Mouse (Mus musculus): Measurements from ENCODE around the gene Pik3r2. TPM values are rescaled to one million over a fixed set of nuclear protein-coding genes. Genes with fewer than 3 reads are reported as not detected.
A peak's percentile ranks its signal among the peaks of the same experiment; 100 is the strongest.

Pik3r2 gene
- polyA plus RNA-seq, 1 experiment from 2014 or later: 110 TPM

- ChIA-PET POLR2A (no interaction called here), CTCF (no interaction called here)
- no peaks in the 10 kb centered on the region for H3K27me3 ChIP-seq
- no peak for TF ChIP-seq CTCF (IDR thresholded peaks at IDR 0.05)
- DNase-seq (ENCODE audit: low read depth, low spot score): no peak
- in situ Hi-C loops (cut with MboI; ENCODE audit: low pct_unique_long_range_greater_than_20kb): no loop called here
- ATAC-seq: no peak
Observed at GRCm38 (mm10) chr8:70810962-70811680, 34.6 kb upstream of the Pik3r2 start.

DNA sequence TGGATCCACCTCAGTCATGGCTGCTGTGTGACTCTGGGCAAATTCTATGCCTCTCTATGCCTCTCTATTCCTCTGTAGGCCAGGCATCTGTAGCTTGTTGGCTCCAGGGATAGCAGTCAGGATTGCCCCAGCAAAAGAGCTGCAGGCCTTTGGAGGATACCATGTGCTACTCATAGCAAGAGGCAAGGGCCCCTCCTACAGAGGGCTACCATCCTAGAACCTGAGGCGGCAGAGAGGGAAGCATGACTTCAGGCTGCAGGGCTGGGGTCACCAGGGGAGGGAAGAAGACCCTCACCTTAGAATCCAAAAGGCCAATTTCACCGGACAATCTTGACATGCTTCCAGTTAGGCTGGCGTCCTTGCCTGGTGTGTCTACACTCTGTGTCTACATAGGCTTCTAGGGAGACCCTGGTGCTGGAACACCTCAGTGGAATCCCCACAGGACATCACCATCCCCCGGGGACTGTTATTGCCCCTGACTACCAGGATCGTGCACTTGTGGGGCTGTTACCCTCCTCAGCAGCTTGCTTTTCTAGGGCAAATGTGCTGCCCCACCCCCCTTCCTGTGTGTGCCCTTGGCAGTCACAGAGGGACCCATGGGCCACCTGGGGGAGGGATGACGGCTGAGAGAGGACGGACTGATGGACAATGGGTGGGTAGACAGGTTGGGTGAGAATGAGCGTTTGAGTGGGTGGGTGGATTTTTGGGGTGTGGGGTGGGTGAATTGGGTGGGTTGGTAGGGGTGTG lies 32.6 kb upstream of the Pik3r2 start:
- DNase-seq (ENCODE audit: low read depth, low spot score): no peak
- in situ Hi-C loops (cut with MboI; ENCODE audit: low pct_unique_long_range_greater_than_20kb): no loop called here
- ATAC-seq: no peak
- H3K27me3 ChIP-seq: no peaks in the 10 kb centered on the region
- ChIA-PET CTCF (interaction anchor here (1.0 to 1.2 kb wide), 2 partner anchors 9 to 35 kb away, joined by 3 to 5 read pairs; no protein-coding TSS in a partner anchor), POLR2A (no interaction called here)
- no peak for TF ChIP-seq CTCF (IDR thresholded peaks at IDR 0.05)

GRCm38 (mm10) chr8:70808239-70808638 lies 31.7 kb upstream of the Pik3r2 start, which contains the start of gene Il12rb1:
TSS of gene Il12rb1 (plus strand) at chr8:70808449.
- CTCF ChIA-PET: interaction anchor here (1.0 to 1.2 kb wide), 2 partner anchors 8 to 36 kb away, joined by 3 to 5 read pairs; no protein-coding TSS in a partner anchor
- in situ Hi-C loops (cut with MboI; ENCODE audit: low pct_unique_long_range_greater_than_20kb): no loop called here
- POLR2A ChIA-PET: no interaction called here
- no peak for ATAC-seq
- no peak for DNase-seq (ENCODE audit: low read depth, low spot score)
- no peak for TF ChIP-seq CTCF (IDR thresholded peaks at IDR 0.05)
- no peaks in the 10 kb centered on the region for H3K27me3 ChIP-seq

DNA sequence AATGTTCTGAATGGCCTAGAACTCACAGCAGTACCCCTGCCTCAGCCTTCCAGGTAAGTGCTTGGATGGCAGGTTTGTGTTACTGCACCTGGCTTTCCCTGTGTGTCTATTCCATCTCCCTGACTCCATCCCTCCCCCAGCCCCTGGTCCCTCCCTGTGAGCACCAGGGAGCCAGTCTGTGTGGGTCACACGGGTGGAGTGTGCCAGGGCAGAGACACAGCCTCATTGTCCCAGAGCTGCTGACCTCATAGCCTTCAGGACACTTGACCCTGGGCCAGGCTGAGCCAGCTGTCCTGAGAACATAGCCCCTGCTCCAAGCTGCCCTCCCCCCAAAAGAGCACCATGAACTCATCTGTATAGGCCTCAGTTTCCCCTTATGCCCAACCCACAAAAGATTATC lies 30.8 kb upstream of the Pik3r2 start:
- in situ Hi-C loops (cut with MboI; ENCODE audit: low pct_unique_long_range_greater_than_20kb): no loop called here
- POLR2A ChIA-PET: no interaction called here
- no peak for TF ChIP-seq CTCF (IDR thresholded peaks at IDR 0.05)
- ATAC-seq: no peak
- no peaks in the 10 kb centered on the region for H3K27me3 ChIP-seq
- CTCF ChIA-PET: no interaction called here
- no peak for DNase-seq (ENCODE audit: low read depth, low spot score)

- in situ Hi-C loops (cut with MboI; ENCODE audit: low pct_unique_long_range_greater_than_20kb): no loop called here
- no peak for ATAC-seq
- POLR2A ChIA-PET: no interaction called here
- no peaks in the 10 kb centered on the region for H3K27me3 ChIP-seq
- DNase-seq (ENCODE audit: low read depth, low spot score): no peak
- CTCF ChIA-PET: interaction anchor here (1.9 kb wide), 1 partner anchor 15 kb away, joined by 7 read pairs; no protein-coding TSS in a partner anchor
- TF ChIP-seq CTCF (IDR thresholded peaks at IDR 0.05): no peak
Observed at GRCm38 (mm10) chr8:70806541-70806940, 30.0 kb upstream of the Pik3r2 start.

GRCm38 (mm10) chr8:70804481-70805206 lies 28.1 kb upstream of the Pik3r2 start, which contains the start of gene Mast3:
TSS of gene Mast3 (minus strand) at chr8:70805054.
- in situ Hi-C loops (cut with MboI; ENCODE audit: low pct_unique_long_range_greater_than_20kb): no loop called here
- no peak for TF ChIP-seq CTCF (IDR thresholded peaks at IDR 0.05)
- CTCF ChIA-PET: interaction anchor here (1.2 to 1.9 kb wide), 3 partner anchors 14 to 35 kb away, joined by 3 to 7 read pairs (median 3); partner anchors contain the start of gene Arrdc2
- POLR2A ChIA-PET: interaction anchor here (1.1 to 2.0 kb wide), 2 partner anchors 13 to 81 kb away, joined by 3 to 11 read pairs; partner anchors contain the start of gene Pde4c
- H3K27me3 ChIP-seq: no peaks in the 10 kb centered on the region
- peak; percentile 69 for ATAC-seq
- DNase-seq (ENCODE audit: low read depth, low spot score): no peak

- POLR2A ChIA-PET: interaction anchor here (1.1 to 2.0 kb wide), 2 partner anchors 12 to 80 kb away, joined by 3 to 11 read pairs; partner anchors contain the start of gene Pde4c
- in situ Hi-C loops (cut with MboI; ENCODE audit: low pct_unique_long_range_greater_than_20kb): no loop called here
Observed at GRCm38 (mm10) chr8:70803761-70804480, 27.4 kb upstream of the Pik3r2 start.

DNA sequence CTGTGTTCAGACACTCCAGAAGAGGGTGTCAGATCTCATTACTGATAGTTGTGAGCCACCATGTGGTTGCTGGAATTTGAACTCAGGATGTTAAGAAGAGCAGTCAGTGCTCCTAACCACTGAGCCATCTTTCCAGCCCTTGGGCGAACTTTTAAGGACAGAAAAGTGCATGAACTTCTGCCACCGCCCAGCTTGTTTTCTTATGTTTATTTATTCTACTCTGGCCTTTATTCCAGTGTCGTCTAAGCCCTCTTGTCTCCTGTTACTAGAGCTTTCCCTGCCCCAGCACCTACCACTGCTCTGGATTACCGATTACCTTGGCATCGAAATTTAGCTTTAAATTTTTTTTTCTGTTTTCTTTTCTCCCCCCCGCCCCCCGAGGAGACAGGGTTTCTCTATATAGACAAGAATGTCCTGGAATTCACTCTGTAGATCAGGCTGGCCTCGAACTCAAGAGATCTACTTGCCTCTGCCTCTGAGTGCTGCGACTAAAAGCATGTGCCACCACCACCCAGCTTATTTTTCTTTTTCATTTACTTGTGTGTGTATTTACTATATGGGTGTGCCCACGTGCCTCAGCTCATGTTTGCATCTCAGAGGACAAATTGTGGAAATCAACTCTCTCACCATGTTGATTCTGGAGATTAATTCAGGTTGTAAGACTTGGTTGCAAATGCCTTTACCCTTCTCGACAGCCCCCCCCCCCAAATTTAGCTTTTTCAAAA lies 26.4 kb upstream of the Pik3r2 start:
- in situ Hi-C loops (cut with MboI; ENCODE audit: low pct_unique_long_range_greater_than_20kb): no loop called here
- DNase-seq (ENCODE audit: low read depth, low spot score) (no peak), ATAC-seq (no peak)
- CTCF ChIA-PET: no interaction called here
- no peak for TF ChIP-seq CTCF (IDR thresholded peaks at IDR 0.05)
- POLR2A ChIA-PET: interaction anchor here (2.0 kb wide), 1 partner anchor 11 kb away, joined by 11 read pairs; no protein-coding TSS in a partner anchor
- no peaks in the 10 kb centered on the region for H3K27me3 ChIP-seq

More at GRCm38 (mm10) chr8:70803761-70804480, 27.4 kb upstream of the Pik3r2 start:
- DNase-seq (ENCODE audit: low read depth, low spot score) (no peak), ATAC-seq (no peak)
- CTCF ChIA-PET: interaction anchor here (1.2 kb wide), 1 partner anchor 36 kb away, joined by 3 read pairs; the partner anchor contains the start of gene Arrdc2
- no peak for TF ChIP-seq CTCF (IDR thresholded peaks at IDR 0.05)
- no peaks in the 10 kb centered on the region for H3K27me3 ChIP-seq

DNA sequence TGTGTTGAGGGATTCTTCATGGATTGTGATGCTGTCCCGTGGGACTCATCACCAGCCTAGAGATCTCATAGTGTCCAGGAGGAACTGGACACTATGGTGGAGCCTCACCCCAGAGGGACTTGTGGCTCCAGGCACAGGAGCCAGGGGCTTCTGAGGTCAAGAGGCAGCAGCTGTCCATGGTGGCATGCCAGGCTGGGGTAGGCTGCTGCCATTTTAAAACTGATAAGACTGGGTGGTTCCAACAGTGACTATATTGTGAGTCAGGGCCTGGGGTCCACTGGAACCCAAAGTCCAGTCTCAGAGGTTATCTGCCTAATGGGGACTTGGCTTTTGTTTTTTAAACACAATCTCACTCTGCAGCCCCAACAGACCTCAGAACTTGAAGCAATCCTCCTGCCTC lies 25.3 kb upstream of the Pik3r2 start:
- DNase-seq (ENCODE audit: low read depth, low spot score): no peak
- TF ChIP-seq CTCF (IDR thresholded peaks at IDR 0.05): no peak
- in situ Hi-C loops (cut with MboI; ENCODE audit: low pct_unique_long_range_greater_than_20kb): no loop called here
- no peak for ATAC-seq
- ChIA-PET POLR2A (no interaction called here), CTCF (no interaction called here)
- H3K27me3 ChIP-seq: no peaks in the 10 kb centered on the region
